Mouse (Mus musculus) embryonic facial prominence, embryonic 11.5 days (tissue): ENCODE measurements at regions not wholly inside any gene's neighbourhood (a gene's known extent, or its start where the extent isn't known, plus 50 kb on each side); places are given as distances from the start of the nearest gene placed in this dataset.

ENCODE experiments used
- ATAC-seq: fragments of 200-750 bp; cut with Nextera tagmentation; replicated peaks from 2 replicates; pipeline ENCODE4 v1.8.0; 2017; ENCODE audit warnings: low read depth; ENCODE audit not compliant: insufficient number of reproducible peaks, low FRiP score, low TSS enrichment
- DNase-seq: peaks from one replicate; pipeline ENCODE4 v3.0.0-alpha.2; 2015; ENCODE audit warnings: low spot score
- H3K27ac ChIP-seq: fragments of 300-500 bp; sonication (generic); replicated peaks from 2 replicates; pipeline ENCODE4 v1.5.1; 2014; ENCODE audit warnings: mild to moderate bottlenecking, low read depth, low read length, control low read depth
- H3K27me3 ChIP-seq: fragments of 300-500 bp; sonication (generic); 2 replicates; pipeline ENCODE4 v1.6.1; 2014; ENCODE audit warnings: mild to moderate bottlenecking, low read length, moderate library complexity, mixed read lengths; ENCODE audit not compliant: control insufficient read depth, insufficient read depth
- H3K36me3 ChIP-seq: fragments of 300-500 bp; sonication (generic); replicated peaks from 2 replicates; pipeline ENCODE4 v1.6.1; 2014; ENCODE audit warnings: low read depth, mild to moderate bottlenecking, low read length, moderate library complexity, mixed read lengths; ENCODE audit not compliant: control insufficient read depth, insufficient read depth
- H3K4me1 ChIP-seq: fragments of 300-500 bp; sonication (generic); 2 replicates; pipeline ENCODE4 v1.6.1; 2014; ENCODE audit warnings: low read length, mixed read lengths; ENCODE audit not compliant: control insufficient read depth, insufficient read depth
- H3K4me2 ChIP-seq: fragments of 300-500 bp; sonication (generic); 2 replicates; pipeline ENCODE4 v1.6.1; 2014; ENCODE audit warnings: low read depth, mild to moderate bottlenecking, control low read depth, low read length, moderate library complexity
- H3K4me3 ChIP-seq: fragments of 300-500 bp; sonication (generic); 2 replicates; pipeline ENCODE4 v1.5.1; 2014; ENCODE audit warnings: low read depth, low read length, control low read depth
- H3K9ac ChIP-seq: fragments of 300-500 bp; sonication (generic); replicated peaks from 2 replicates; pipeline ENCODE4 v1.6.1; 2014; ENCODE audit warnings: mild to moderate bottlenecking, control low read depth, low read length
- H3K9me3 ChIP-seq: fragments of 300-500 bp; sonication (generic); replicated peaks from 2 replicates; pipeline ENCODE4 v1.6.1; 2016; ENCODE audit warnings: mild to moderate bottlenecking, low read length, inconsistent platforms, mixed read lengths; ENCODE audit not compliant: control insufficient read depth
- WGBS: fragments of 180-500 bp; shearing (Covaris S2); extraction: QIAGEN DNeasy Blood & Tissue Kit; methylation state at CpG from one replicate; pipeline ENCODE4 v1.1.7; 2014; 5-methylcytosine and 5-hydroxymethylcytosine counted together

- no peak for DNase-seq
- Histone ChIP-seq H3K4me3 (no peak overlapping the region), H3K36me3 (no peaks in the 10 kb centered on the region), H3K27ac (no peak overlapping the region), H3K4me1 (no peaks in the 10 kb centered on the region), H3K27me3 (no peaks in the 10 kb centered on the region), H3K4me2 (no peak overlapping the region), H3K9me3 (no peaks in the 10 kb centered on the region), H3K9ac (no peak overlapping the region)
- WGBS = 91% methylated on average over 1 of the region's 1 CpGs
- ATAC-seq = no peak
These were observed 385.0 kb upstream of the Adam34 start for GRCm38 (mm10) chr8:44094818-44095217.

- no peak overlapping the region for H3K4me3 ChIP-seq
- no peak overlapping the region for H3K9ac ChIP-seq
- ATAC-seq (no peak), DNase-seq (no peak)
- no peak overlapping the region for H3K4me2 ChIP-seq
- no peaks in the 10 kb centered on the region for H3K36me3 ChIP-seq
- H3K27ac ChIP-seq = no peak overlapping the region
- WGBS = 68% methylated on average over 1 of the region's 1 CpGs
- H3K4me1 ChIP-seq = no peaks in the 10 kb centered on the region
- H3K9me3 ChIP-seq = no peaks in the 10 kb centered on the region
- H3K27me3 ChIP-seq = no peaks in the 10 kb centered on the region
These were observed 383.6 kb upstream of the Adam34 start for GRCm38 (mm10) chr8:44093491-44093890.

- DNase-seq (no peak), ATAC-seq (no peak)
- Histone ChIP-seq H3K4me1 (no peaks in the 10 kb centered on the region), H3K27me3 (no peaks in the 10 kb centered on the region), H3K4me3 (no peak overlapping the region), H3K27ac (no peak overlapping the region), H3K9ac (no peak overlapping the region), H3K9me3 (no peaks in the 10 kb centered on the region), H3K36me3 (no peaks in the 10 kb centered on the region), H3K4me2 (no peak overlapping the region)
- WGBS = 75% methylated on average over 4 of the region's 4 CpGs
These were observed 372.2 kb upstream of the Adam34 start for GRCm38 (mm10) chr8:44082057-44082456.

- H3K27ac ChIP-seq = no peak overlapping the region
- no peak overlapping the region for H3K4me3 ChIP-seq
- H3K27me3 ChIP-seq = no peaks in the 10 kb centered on the region
- no peak for DNase-seq
- no peak overlapping the region for H3K4me2 ChIP-seq
- H3K9ac ChIP-seq = no peak overlapping the region
- no peaks in the 10 kb centered on the region for H3K4me1 ChIP-seq
- H3K36me3 ChIP-seq = no peaks in the 10 kb centered on the region
- WGBS = 76% methylated on average over 5 of the region's 5 CpGs
- no peak for ATAC-seq
- H3K9me3 ChIP-seq = no peaks in the 10 kb centered on the region
These were observed 349.0 kb upstream of the Adam34 start for GRCm38 (mm10) chr8:44058846-44059245.

GRCm38 (mm10) chr8:44042572-44043355 is 332.9 kb upstream of the Adam34 start:
- Histone ChIP-seq H3K9ac (no peak overlapping the region), H3K9me3 (no peaks in the 10 kb centered on the region), H3K36me3 (no peaks in the 10 kb centered on the region), H3K27ac (no peak overlapping the region), H3K4me1 (no peaks in the 10 kb centered on the region), H3K4me2 (no peak overlapping the region), H3K27me3 (no peaks in the 10 kb centered on the region), H3K4me3 (no peak overlapping the region)
- 94% methylated on average over 8 of the region's 8 CpGs for WGBS
- ATAC-seq (no peak), DNase-seq (no peak)

- Histone ChIP-seq H3K27ac (no peak overlapping the region), H3K4me1 (no peaks in the 10 kb centered on the region), H3K9ac (no peak overlapping the region), H3K27me3 (no peaks in the 10 kb centered on the region), H3K9me3 (no peaks in the 10 kb centered on the region), H3K4me3 (no peak overlapping the region), H3K36me3 (no peaks in the 10 kb centered on the region), H3K4me2 (no peak overlapping the region)
- DNase-seq (no peak), ATAC-seq (no peak)
- WGBS = 53% methylated on average over 4 of the region's 4 CpGs
These were observed 324.4 kb upstream of the Adam34 start for GRCm38 (mm10) chr8:44034211-44034610.

GRCm38 (mm10) chr8:44031376-44031775 is 321.5 kb upstream of the Adam34 start:
- Histone ChIP-seq H3K4me1 (no peaks in the 10 kb centered on the region), H3K9ac (no peak overlapping the region), H3K27me3 (no peaks in the 10 kb centered on the region), H3K36me3 (no peaks in the 10 kb centered on the region), H3K27ac (no peak overlapping the region), H3K4me2 (no peak overlapping the region), H3K4me3 (no peak overlapping the region), H3K9me3 (no peaks in the 10 kb centered on the region)
- WGBS = 90% methylated on average over 2 of the region's 2 CpGs
- ATAC-seq (no peak), DNase-seq (no peak)

- H3K9me3 ChIP-seq = no peaks in the 10 kb centered on the region
- H3K36me3 ChIP-seq = no peaks in the 10 kb centered on the region
- H3K4me2 ChIP-seq = no peak overlapping the region
- H3K9ac ChIP-seq = no peak overlapping the region
- no peak overlapping the region for H3K27ac ChIP-seq
- H3K4me1 ChIP-seq = no peaks in the 10 kb centered on the region
- no peaks in the 10 kb centered on the region for H3K27me3 ChIP-seq
- ATAC-seq = no peak
- H3K4me3 ChIP-seq = no peak overlapping the region
- DNase-seq = no peak
These were observed 321.1 kb upstream of the Adam34 start for GRCm38 (mm10) chr8:44030972-44031371.
